Mouse (Mus musculus) T-helper 2 cell (primary cell): ENCODE measurements around the gene Spdye4b.
"Not testable (repeated sequence)": the region's sequence is repeated elsewhere in the genome, so short reads cannot be mapped to it uniquely, and the experiment has no call there.

ENCODE experiments used
- in situ Hi-C: fragments of 300-600 bp; cut with MboI, MseI; formaldehyde crosslinking; loops from one replicate; pipeline ENCODE4 v1.15.1; 2025; ENCODE audit warnings: high pct_unique_total_duplicates

Spdye4b gene

DNA sequence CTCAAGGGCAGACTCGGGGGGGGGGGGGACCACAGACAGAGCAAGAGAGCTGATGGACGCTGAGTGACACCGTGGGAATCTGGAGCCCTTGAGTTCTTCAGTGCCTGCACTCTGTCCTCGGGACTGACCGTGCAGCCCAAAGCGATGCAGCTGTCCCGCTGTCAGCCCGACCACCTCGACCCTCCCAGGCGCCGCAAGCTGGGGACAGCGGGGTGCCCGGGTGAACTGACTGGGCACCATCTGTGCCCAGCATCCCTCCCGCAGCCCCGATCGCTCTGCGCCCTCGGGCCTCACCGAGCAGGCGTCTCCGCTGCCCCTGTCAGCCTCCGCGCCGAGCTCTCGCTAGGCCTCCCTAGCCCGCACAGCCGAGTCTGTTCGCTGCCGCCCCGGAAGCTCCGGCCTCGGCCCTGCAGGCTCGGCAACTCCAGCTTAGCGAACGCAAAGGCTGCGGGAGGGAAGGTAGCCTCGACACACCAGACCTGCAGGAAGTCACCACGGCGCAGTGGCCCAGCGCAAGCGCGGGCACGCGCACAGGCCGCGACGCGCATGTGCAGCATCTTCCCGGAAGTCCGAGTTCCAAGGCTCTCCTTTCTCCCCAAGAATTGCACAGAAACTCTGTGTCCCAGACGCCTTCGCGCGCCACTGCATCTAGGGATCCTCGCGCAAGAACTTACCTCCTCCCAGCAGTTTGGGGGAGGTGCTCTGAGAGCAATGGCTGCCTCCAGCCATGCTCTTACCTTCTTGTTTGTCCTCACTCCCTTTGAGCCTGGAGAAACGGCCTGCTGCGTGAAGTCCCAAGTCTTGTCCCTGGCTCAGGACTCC, at the start of gene Spdye4b, which contains the start of gene Rbak:
Gene Spdye4b (plus strand): TSS at position 763 of the 822 bp plus-strand sequence.
Gene Rbak (minus strand): TSS at position 521 of the 822 bp plus-strand sequence.
- in situ Hi-C loops: no loop called here

DNA sequence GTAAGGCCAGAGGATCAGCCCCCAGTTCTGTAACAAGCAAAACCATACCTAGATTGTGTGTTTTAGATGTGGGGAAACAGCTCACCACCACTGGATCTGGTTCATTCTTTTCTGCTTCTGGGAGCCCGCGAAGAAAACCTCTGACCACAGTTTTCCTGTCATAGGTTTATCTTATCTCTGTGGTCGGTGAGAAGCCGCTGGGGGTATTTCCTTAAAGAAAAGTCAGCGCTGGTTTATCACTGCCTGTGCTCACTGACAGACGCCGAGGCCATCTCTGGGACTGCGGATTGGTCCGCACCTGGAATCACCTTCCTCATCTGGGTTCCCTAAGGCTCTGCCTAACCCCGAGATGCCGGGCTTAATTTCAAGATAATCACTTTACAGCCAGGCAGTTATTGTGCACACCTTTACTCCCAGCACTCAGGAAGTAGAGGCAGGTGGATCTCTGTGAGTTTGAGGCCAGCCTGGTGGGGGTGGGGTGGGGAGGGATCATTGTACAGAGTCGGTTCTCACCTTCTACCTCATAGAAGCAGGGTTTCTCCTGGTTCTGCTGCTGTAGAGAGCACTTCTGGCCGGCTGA, 47.8 kb upstream of the Spdye4b start:
- in situ Hi-C loops: no loop called here

DNA sequence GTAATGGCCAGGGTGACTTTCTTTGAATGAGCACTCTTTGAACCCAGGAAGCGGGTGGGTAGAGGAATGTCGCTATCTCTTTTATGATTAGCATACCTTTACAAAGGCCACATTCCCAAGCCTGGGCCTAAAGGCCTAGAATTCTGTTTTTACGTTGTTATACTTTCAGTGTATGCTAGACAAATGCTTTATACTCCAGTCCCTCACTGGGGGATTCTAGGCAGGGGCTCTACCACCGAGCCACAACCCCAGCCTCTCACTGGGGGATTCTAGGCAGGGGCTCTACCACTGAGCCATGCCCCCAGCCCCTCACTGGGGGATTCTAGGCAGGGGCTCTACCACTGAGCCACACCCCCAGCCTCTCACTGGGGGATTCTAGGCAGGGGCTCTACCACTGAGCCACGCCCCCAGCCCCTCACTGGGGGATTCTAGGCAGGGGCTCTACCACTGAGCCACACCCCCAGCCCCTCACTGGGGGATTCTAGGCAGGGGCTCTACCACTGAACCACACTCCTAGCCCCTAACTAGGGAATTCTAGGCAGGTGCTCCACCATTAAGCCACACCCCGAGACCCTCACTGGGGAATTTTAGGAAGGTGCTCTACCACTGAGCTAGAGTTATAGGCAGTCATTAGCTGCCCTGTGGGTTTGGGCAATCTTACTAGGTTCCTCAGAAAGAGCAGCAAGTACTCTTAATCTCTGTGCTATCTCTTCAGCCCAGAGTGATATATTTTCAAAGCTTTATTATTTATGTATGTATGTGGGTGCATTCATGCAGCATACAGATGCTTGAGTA, 46.4 kb upstream of the Spdye4b start:
- in situ Hi-C loops: not testable (repeated sequence)

DNA sequence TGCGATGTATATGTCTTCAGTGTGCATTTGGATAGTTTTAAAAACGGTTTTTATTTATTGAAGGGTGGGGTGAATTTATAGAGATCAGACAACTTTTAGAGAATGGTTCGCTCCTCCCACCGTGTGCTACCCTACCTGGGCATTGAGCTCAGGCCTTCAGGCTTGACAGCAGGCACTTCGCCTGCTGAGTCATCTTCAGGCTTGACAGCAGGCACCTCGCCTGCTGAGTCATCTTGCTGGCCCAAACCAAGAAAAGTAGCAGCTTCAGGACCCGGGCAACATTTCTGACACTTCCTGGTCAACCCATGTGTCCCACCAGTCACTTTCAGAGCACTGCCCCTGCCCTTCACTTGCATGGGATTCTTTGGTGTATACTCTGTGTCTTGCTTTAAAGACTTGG, 45.8 kb upstream of the Spdye4b start:
- in situ Hi-C loops: no loop called here

DNA sequence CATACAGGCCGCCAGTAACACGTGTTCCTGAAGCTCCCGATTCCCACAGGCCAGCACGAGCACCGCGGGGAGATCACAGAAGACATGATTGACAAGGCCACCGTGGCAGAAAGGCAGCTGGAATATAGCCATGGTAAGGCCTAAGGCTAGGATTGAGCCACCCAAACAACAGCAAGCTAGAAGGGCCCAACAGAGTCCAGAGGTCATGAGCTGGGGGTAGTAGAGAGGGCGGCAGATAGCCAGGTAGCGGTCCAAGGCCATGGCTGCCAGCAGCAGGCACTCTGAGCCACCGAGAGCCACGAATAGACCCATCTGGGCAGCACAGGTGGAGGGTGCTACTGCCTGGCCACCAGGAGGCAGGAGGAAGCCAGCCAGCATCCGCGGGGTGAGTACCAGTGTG, 43.2 kb upstream of the Spdye4b start:
- in situ Hi-C loops: no loop called here

DNA sequence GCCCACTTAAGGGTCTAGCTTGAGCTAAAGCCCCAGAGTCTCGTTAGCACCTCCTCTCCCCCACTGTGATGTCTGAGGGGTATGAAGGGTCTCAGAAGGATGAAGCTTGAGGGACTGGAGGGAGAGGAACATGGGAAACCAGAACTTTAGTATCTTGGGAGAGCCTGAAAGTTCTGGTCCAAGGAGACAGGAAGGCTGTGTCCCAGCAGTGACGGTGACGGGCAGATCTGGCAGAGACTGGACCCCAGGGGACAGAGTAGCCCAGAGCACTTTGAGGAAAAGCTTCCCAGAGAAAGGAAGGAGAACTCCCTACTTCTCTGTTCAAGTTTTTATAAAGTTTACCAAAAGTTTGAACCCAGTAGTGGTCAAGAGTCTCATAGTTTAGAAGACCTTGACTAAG, 33.3 kb upstream of the Spdye4b start, which contains the start of gene Olfr718-ps1:
Gene Olfr718-ps1 (minus strand): TSS at position 101 of the 400 bp plus-strand sequence.
- in situ Hi-C loops: no loop called here

DNA sequence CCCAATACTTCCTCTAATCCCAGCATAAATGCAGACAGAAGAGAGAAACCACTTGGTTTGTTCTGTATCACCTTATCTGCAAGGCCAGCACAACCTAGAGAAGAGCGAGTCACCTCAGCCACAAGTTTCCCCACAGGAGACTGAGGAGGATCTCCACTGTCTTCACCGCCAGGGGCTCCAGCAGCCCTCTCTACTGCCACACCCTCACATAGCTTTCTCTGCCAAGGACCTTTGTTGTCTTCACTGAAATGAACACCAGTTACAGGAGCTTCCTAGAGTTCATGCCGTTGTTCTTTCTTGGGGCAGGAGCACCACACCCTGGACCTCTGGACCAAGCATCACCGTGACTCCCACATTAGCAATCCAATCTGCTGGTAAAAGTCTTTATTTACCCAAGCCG, 32.2 kb upstream of the Spdye4b start:
- in situ Hi-C loops: no loop called here

DNA sequence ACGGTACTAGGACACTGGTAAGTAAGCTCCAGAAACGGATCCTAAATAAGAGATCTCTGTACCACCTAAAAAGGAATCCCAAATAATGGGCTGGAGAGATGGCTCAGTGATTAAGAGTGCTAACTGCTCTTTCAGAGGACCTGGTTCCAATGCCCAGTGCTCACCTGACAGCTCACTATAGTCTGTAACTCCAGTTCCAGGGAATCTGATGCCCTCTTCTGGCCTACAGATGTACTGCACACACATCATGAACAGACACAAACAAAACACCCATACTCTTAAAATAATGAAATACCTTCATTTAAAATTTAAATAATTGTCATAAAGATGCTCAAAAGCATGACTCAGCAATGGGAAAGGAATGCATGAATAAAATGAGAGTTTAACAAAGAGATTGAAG, 31.3 kb upstream of the Spdye4b start:
- in situ Hi-C loops: no loop called here

DNA sequence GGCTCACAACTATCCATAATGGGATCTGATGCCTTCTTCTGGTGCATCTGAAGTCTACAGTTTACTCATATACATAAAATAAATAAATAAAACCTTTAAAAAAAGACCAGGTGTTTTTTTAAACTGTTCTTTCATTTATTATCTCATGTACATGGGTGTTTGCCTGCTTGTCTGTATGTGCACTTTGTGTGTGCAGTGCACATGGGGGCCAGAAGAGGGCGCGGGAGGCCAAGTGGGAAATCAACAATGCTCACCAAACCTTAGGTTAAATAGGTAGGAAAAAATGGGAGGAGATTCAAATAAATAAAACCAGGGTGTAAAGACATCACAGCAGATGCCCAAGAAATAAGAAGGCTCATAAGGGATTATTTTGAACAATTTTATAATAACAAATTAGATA, 30.8 kb upstream of the Spdye4b start:
- in situ Hi-C loops: no loop called here

DNA sequence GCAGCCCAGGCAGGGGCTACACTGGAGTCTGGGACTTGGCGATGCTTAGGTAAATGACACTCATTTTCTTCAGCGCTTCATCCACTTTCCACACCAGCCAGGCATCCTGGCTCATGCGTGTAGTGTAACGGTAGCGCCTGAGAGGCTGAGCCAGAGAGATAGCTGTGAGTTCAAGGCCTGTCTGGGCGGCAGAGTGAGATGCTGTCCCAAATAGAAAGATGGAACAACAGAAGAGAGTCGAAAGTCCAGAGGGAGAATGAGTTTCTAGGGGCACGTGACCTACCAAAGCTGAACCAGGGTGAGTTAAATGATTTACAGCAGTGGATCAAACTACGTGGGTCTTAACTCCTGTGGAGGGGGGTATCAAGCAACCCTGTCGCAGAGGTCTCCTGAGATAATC, 27.1 kb upstream of the Spdye4b start:
- in situ Hi-C loops: no loop called here

DNA sequence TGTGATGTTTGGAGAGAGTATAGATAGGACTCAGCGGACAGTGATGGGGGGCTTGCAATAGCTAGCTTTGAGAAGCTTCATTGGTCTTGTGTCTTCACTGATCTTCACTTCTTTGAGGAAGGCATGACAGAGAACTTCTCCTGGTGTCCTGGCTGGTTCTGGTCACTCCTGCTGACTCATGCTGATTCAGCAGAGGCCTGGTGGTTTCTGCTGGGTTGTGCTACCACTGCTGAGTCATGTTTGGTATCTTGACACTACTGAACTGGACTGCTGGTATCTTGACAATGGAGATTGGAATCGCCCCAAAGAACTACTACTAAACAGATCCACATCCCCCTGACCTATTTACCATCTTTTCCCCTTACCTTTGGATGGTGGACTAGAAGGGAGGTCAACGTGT, 25.3 kb upstream of the Spdye4b start:
- in situ Hi-C loops: no loop called here

DNA sequence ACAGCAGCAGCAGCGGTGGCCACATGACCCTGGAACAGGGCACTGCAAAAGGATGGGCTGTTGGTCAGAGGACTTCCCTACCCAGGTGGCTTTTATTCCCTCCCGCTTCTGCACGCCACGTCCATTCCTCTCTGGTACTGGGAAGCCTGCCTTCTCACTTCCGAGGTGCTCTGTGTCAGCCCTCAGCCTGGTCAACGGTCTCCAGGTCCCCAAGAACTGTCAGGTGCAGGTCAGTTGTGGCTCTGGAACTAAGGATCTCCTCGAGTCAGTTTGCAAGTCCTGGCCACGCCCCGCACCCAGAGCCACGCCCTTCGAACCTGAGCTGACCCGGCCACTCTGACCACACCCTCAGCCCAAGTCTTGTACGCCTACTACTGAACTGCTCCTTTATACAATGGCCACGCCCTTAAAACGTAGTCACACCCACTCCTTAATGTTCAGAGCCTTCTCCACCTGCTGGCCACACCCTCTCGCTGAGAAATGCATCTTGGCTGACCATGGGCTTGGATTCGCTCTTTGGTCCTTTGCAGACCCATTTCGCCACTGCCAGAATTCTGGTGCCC, 15.2 kb upstream of the Spdye4b start:
- in situ Hi-C loops: no loop called here

DNA sequence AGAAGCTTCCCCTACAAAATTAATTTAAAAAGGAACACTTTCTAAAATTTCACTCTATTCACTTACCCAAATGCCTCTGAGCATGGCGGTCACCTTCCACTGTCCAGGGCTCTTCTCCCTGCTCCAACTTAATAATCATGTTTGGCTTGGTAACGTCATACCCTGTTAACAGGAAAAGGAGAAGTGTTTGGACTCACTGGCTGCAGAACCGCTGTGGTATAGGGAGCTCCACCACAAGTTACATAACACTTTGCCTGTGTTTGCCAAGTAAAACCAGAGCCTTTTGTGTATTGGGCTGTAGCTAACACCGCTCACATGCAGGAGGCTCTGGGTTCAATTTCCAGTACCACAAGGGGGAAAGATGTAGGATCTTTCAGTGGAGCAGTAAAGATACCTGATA, 4.8 kb upstream of the Spdye4b start:
- in situ Hi-C loops: no loop called here

DNA sequence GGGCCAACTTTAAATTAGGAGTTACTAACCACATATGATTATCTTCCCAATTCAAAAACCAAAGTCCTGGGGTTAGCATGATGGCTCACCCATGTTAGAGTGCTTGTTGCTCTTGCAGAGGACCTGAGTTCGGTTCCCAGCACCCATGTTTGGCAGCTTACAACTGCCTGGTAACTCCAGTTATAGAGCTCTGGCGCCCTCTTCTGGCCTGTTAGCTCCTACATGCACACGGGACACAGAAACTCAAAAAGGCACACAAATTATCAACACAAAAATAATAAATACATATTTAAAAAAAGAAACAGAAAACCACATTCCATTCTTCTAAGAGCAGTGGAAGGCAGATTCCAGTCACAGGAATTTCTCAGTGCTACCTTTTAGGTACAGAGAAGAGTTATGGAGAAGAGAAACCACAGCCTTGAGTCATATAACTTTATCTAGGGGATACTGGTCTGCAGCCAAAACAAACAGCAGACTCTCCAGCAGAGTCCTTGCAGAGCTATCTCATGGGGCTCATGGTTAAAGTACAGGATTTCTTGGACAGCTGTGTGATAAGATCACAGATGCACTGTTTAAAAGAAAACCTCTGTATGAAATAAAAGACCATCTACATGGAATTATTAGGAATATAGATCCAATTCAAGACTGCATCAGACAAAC, 3.1 kb upstream of the Spdye4b start:
- in situ Hi-C loops: no loop called here

DNA sequence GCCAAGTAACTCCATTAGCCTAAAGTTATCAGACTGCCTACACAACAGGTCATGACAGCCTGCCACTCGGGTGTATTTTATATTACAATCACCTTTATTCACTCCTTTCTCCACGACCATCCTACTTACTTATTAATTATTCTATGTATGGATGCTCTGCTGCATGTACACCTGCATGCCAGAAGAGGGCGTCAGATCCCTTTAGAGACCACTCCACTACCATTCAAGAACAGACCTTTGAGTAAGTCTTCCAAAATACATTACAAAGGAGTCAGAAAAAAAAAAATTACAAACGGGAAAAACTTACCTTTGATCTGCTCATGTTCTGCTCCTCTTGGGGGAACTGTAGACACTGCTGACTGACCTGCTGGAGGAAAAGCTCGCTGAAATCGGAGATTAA, 1.6 kb upstream of the Spdye4b start:
- in situ Hi-C loops: no loop called here

DNA sequence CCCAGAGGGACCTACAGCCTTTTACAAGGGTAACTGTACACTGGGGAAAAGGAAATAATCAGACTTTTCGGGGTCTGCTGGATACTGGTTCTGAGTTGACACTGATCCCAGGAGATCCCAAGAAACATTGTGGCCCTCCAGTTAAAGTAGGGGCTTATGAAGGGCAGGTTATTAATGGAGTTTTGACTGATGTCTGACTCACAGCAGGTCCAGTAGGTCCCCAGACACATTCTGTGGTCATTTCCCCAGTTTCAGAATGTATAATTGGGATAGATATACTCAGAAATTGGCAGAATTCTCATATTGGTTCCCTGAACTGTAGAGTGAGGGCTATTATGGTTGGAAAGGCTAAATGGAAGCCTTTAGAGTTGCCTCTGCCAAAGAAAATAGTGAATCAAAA, 7.2 kb downstream of the Spdye4b start:
- in situ Hi-C loops: not testable (repeated sequence)

DNA sequence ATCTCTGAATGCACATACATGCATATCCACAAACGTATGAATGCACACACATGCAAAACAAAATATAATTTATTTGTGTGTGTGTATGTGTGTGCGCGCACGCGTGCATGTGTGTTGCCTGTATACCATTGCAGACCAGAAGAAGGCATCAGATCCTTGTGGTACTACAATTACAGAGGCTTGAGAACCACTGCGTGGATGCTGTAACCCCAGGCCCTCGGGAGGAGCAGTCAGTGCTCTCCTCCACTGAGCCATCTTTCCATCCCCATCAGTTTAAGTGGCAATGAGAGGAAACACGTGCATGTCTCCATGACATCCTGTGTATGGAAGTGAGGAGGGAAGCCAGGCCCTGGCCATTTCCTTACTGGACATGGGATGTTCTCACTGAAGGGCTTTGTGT, 12.0 kb downstream of the Spdye4b start:
- in situ Hi-C loops: no loop called here

DNA sequence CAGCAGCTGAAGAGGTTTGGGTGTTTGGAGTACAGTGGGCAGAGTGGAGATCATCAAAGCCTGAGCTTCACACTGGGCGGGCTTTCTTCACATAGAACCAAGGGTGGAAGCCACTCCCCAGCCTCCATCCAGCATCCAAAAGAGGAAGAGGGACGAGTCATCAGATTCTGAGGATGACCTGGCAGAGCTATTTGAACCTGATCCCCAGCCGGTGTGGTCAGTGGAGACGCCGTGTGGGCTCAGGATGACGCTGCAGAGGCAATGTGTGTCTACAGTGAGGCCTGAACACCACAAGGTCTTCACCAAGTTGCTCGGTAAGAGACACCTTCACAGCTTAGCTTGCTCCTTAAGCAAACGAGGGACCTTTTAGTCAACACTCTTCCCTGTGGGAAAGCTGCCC, 13.9 kb downstream of the Spdye4b start:
- in situ Hi-C loops: not testable (repeated sequence)

DNA sequence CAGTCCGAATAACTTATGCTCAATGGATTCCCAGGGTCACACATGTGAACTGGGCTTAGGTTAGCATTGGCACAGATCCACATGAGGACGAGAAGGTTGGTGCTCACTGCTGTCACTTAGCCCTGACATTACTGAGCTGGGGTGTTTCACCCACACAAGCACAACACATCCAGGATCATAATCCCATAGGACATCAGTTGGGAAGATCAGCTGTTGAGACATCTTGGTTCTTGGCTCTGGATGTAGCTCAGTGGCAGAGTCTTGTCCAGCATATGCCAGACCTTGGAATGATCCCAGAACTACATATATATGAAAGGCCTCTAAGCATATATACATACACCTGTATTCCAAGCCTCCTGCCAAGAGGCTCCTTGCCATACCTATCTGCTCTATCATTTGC, 14.3 kb downstream of the Spdye4b start:
- in situ Hi-C loops: no loop called here

DNA sequence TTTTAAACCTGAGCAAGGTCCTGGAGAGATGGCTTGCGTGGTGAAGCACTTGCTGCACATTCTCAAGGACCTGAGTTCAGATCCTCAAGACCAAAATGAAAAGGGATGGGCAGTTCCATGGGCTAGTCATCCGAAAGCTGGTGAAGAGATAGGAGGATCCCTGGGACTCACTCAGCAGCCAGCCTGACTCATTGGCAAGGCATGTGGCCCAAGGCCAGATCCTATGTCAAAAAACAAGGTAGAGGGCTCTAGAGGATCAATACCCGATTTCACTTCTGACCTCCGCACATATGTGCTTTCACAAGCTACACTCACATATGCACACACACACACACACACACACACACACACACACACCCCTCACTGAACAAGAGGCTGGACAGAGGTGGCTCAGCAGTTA, 15.7 kb downstream of the Spdye4b start:
- in situ Hi-C loops: no loop called here

DNA sequence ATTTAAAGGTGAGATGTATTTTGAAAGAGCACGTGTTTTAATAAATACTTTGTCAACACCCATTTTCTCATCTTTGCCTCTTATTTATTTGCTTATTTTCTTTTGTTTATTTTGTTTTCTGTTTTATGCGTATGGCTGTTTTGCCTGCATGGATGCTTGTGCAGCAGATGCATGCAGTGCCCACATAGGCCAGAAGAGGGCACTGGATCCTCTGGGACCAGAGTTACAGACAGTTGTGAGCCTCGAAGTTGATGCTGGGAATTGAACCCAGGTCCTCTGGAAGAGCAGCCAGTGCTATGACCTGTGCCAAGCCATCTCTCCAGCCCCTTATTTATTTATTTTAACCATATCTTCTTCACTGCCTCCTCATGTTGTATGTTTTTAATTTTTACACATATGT, 24.2 kb downstream of the Spdye4b start:
- in situ Hi-C loops: no loop called here

DNA sequence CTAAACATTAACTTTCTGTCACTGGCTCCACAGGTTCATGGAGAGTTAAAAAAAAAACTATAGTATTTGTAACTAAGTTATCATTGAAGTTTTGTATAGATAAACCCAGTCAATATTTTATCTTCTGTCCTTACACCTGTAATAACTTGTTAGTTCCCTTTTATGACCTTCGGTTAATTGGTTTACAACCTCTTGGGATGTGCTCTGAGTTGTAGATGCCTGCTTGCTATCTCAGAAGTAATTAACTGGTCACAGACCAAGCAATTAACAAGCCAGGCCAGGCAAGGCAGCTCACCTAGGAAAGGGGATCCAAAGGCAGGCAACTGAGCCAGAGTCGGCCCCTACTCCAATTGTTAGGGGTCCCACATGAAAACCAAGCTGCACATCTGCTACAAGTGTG, 33.0 kb downstream of the Spdye4b start:
- in situ Hi-C loops: no loop called here
